ENCODE assay signal across 8 mouse cellular contexts in the genomic region with DNA sequence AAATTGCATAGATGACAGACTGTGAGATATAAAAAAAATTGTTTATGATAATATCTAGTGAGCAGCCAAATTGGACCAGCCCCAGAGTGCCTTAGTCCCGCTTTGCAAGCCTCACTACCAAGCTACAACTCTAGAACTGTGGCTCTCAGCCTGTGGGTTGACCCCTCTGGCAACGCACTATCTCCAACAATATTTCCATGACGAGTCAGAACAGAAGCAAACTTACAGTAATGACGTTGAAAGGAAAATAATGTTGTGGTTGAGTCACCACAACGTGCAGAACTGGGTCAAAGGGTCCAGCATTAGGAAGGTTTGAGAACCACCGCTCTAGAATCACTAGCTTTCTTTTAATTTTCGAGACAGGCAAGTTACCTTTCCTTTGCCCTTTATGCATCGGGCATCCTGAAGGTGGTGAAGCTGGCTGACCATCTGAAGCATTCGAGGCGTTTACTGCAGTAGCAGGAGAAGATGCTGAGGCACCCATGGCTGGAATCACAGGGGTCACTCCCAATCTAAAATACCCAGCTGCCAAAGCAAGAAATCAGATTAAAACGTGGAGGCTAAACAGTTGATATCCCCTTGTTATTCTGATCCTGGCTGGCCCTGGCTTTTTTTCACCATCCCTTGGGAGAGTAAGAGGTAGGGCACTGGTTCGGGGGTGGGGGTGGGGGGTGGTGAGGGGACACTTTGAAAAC. TPM values are rescaled to one million over a fixed set of nuclear protein-coding genes. Genes with fewer than 3 reads are reported as not detected.
DNase-seq lines count a peak whose midpoint lies in the region; ATAC-seq lines count a peak whose summit lies in the region.

No protein-coding gene starts in this region.

- H3K9me3 ChIP-seq in kidney, embryonic 16.5 days (ENCODE audit: low read length): peaks cover 2% of the 10 kb centered on the region; the same call in 1 of the 2 replicates
- H3K9me3 ChIP-seq in hindbrain, embryonic 10.5 days: peaks cover 2% of the 10 kb centered on the region; the same call in 1 of the 2 replicates

- H3K4me3 ChIP-seq in kidney, embryonic 16.5 days (ENCODE audit: low read length): peak overlapping the region; percentile 66
- peak overlapping the region; percentile 61 for H3K4me3 ChIP-seq in hindbrain, embryonic 10.5 days

- no peak for DNase-seq in kidney, adult 18-20 months
- peak; percentile 74 for DNase-seq in NIH3T3 (ENCODE audit: low read depth)
- DNase-seq in hindbrain, embryonic 10.5 days (ENCODE audit: low spot score): no peak
- no peak for DNase-seq in layer of hippocampus, adult 18-20 months (ENCODE audit: low spot score in 2 of 2)
- DNase-seq in right cerebral cortex, adult 18-20 months: no peak
- no peak for DNase-seq in retina, postnatal 1 day

- no peaks in the 10 kb centered on the region; the same call in 1 of the 2 replicates for H3K27me3 ChIP-seq in kidney, embryonic 16.5 days (ENCODE audit: insufficient read depth, low read length)
- H3K27me3 ChIP-seq in hindbrain, embryonic 10.5 days (ENCODE audit: insufficient read depth, poor library complexity, severe bottlenecking): peaks cover 24% of the 10 kb centered on the region

- H3K36me3 ChIP-seq in kidney, embryonic 16.5 days (ENCODE audit: insufficient read depth, low read length): no peaks in the 10 kb centered on the region
- peaks cover 17% of the 10 kb centered on the region for H3K36me3 ChIP-seq in hindbrain, embryonic 10.5 days

- H3K27ac ChIP-seq in kidney, embryonic 16.5 days (ENCODE audit: low read length): peak overlapping the region; percentile 79
- peak overlapping the region; percentile 88 for H3K27ac ChIP-seq in hindbrain, embryonic 10.5 days

- no peak for ATAC-seq in kidney, embryonic 16.5 days (ENCODE audit: low FRiP score, low TSS enrichment)
- ATAC-seq in megakaryocyte progenitor cell, adult 5-6 weeks (replicated peaks; ENCODE audit: poor library complexity): peak; percentile 29

- peak overlapping the region; percentile 78 for H3K9ac ChIP-seq in kidney, embryonic 16.5 days (replicated peaks; ENCODE audit: low read length)

- WGBS in kidney, embryonic 16.5 days: 48% methylated on average over 12 of the region's 12 CpGs
- WGBS in hindbrain, embryonic 10.5 days: 63% methylated on average over 12 of the region's 12 CpGs

- peak overlapping the region; percentile 54 for H3K4me2 ChIP-seq in kidney, embryonic 16.5 days (replicated peaks; ENCODE audit: low read depth, low read length)

- peaks cover 7% of the 10 kb centered on the region; the same call in 1 of the 2 replicates for H3K4me1 ChIP-seq in kidney, embryonic 16.5 days (ENCODE audit: insufficient read depth, low read length)
- 0 out of 2 replicates have a peak, but pooled peaks cover 8% of the 10 kb centered on the region for H3K4me1 ChIP-seq in hindbrain, embryonic 10.5 days (replicated peaks)

RNA-seq across cellular contexts. Expression of a gene that starts 1.0 kb away (rescaled TPM):
- 29.0 and 31.6 TPM in 2 replicates for polyA plus RNA-seq in kidney, embryonic 16.5 days (2015; fragmentation: Nextera tagmentation; extraction: Ambion mirVana)
- polyA plus RNA-seq in hindbrain, embryonic 10.5 days (2016; fragmentation: Nextera tagmentation; extraction: Ambion mirVana): 38.6 and 38.8 TPM in 2 replicates
- 36.3 and 41.6 TPM in 2 replicates for total RNA-seq in megakaryocyte progenitor cell, adult 5-6 weeks (2015)
- total RNA-seq in megakaryocyte progenitor cell, adult 5-6 weeks (2017): 36.1 and 37.6 TPM in 2 replicates
- 10 to 100 TPM; 20.3 to 20.8 TPM for total RNA-seq in layer of hippocampus, adult 18-20 months (2021)
